Mouse (Mus musculus): ENCODE measurements around the gene Hdhd3. TPM values are rescaled to one million over a fixed set of nuclear protein-coding genes. Genes with fewer than 3 reads are reported as not detected.
A peak's percentile ranks its signal among the peaks of the same experiment; 100 is the strongest.

The Hdhd3 gene
- polyA plus RNA-seq (2015; fragmentation: Nextera tagmentation; extraction: Ambion mirVana): 12.2 and 15.7 TPM in 2 replicates

GRCm38 (mm10) chr4:62503374-62503970, at the start of gene Hdhd3:
TSS of gene Hdhd3 (minus strand) at chr4:62503467.
- Histone ChIP-seq H3K4me2 (replicated peaks) (peak within 1 kb of the TSS; percentile 66), H3K9ac (peak within 1 kb of the TSS; percentile 50), H3K27me3 (no peaks in the 10 kb centered on the region), H3K4me1 (peaks cover 15% of the 10 kb centered on the region), H3K4me3 (replicated peaks) (peak within 1 kb of the TSS; percentile 61), H3K9me3 (replicated peaks) (no peaks in the 10 kb centered on the region), H3K27ac (replicated peaks) (peak within 1 kb of the TSS; percentile 24), H3K36me3 (peaks cover 21% of the 10 kb centered on the region)
- 49% methylated on average over 3 of the region's 3 CpGs for WGBS
- no peak for ATAC-seq (ENCODE audit: insufficient number of reproducible peaks, low FRiP score, low TSS enrichment, low read depth)

- Histone ChIP-seq H3K27me3 (no peaks in the 10 kb centered on the region), H3K4me1 (no peaks in the 10 kb centered on the region), H3K36me3 (no peaks in the 10 kb centered on the region), H3K9ac (no peak overlapping the region), H3K4me3 (replicated peaks) (no peak overlapping the region), H3K4me2 (replicated peaks) (no peak overlapping the region), H3K9me3 (replicated peaks) (no peaks in the 10 kb centered on the region), H3K27ac (replicated peaks) (no peak overlapping the region)
- no peak for ATAC-seq (ENCODE audit: insufficient number of reproducible peaks, low FRiP score, low TSS enrichment, low read depth)
- 79% methylated on average over 7 of the region's 7 CpGs for WGBS
Measured at GRCm38 (mm10) chr4:62551966-62552365, 48.7 kb upstream of the Hdhd3 start.

- no peak for ATAC-seq (ENCODE audit: insufficient number of reproducible peaks, low FRiP score, low TSS enrichment, low read depth)
- H3K4me3 ChIP-seq (replicated peaks): no peak overlapping the region
- H3K4me1 ChIP-seq: no peaks in the 10 kb centered on the region
- H3K27ac ChIP-seq (replicated peaks): no peak overlapping the region
- H3K4me2 ChIP-seq (replicated peaks): no peak overlapping the region
- no peak overlapping the region for H3K9ac ChIP-seq
- no peaks in the 10 kb centered on the region for H3K36me3 ChIP-seq
- no peaks in the 10 kb centered on the region for H3K27me3 ChIP-seq
- no peaks in the 10 kb centered on the region for H3K9me3 ChIP-seq (replicated peaks)
Measured at GRCm38 (mm10) chr4:62544801-62545200, 41.5 kb upstream of the Hdhd3 start.

- Histone ChIP-seq H3K9me3 (replicated peaks) (no peaks in the 10 kb centered on the region), H3K27me3 (no peaks in the 10 kb centered on the region), H3K36me3 (no peaks in the 10 kb centered on the region), H3K4me3 (replicated peaks) (no peak overlapping the region), H3K4me1 (no peaks in the 10 kb centered on the region), H3K27ac (replicated peaks) (no peak overlapping the region), H3K4me2 (replicated peaks) (no peak overlapping the region), H3K9ac (no peak overlapping the region)
- WGBS: 85% methylated on average over 6 of the region's 6 CpGs
- no peak for ATAC-seq (ENCODE audit: insufficient number of reproducible peaks, low FRiP score, low TSS enrichment, low read depth)
Measured at GRCm38 (mm10) chr4:62543782-62544181, 40.5 kb upstream of the Hdhd3 start.

- H3K27me3 ChIP-seq: no peaks in the 10 kb centered on the region
- H3K4me3 ChIP-seq (replicated peaks): no peak overlapping the region
- 68% methylated on average over 3 of the region's 3 CpGs for WGBS
- H3K4me2 ChIP-seq (replicated peaks): no peak overlapping the region
- no peaks in the 10 kb centered on the region for H3K36me3 ChIP-seq
- H3K27ac ChIP-seq (replicated peaks): no peak overlapping the region
- H3K9ac ChIP-seq: no peak overlapping the region
- ATAC-seq (ENCODE audit: insufficient number of reproducible peaks, low FRiP score, low TSS enrichment, low read depth): no peak
- H3K4me1 ChIP-seq: no peaks in the 10 kb centered on the region
- H3K9me3 ChIP-seq (replicated peaks): no peaks in the 10 kb centered on the region
Measured at GRCm38 (mm10) chr4:62541802-62542201, 38.5 kb upstream of the Hdhd3 start.

GRCm38 (mm10) chr4:62533729-62534128, 30.5 kb upstream of the Hdhd3 start:
- Histone ChIP-seq H3K4me1 (peaks cover 5% of the 10 kb centered on the region; the same call in 1 of the 2 replicates), H3K9ac (no peak overlapping the region), H3K27me3 (no peaks in the 10 kb centered on the region), H3K4me3 (replicated peaks) (no peak overlapping the region), H3K9me3 (replicated peaks) (no peaks in the 10 kb centered on the region), H3K27ac (replicated peaks) (no peak overlapping the region), H3K4me2 (replicated peaks) (no peak overlapping the region), H3K36me3 (no peaks in the 10 kb centered on the region)
- WGBS: 45% methylated on average over 6 of the region's 6 CpGs
- ATAC-seq (ENCODE audit: insufficient number of reproducible peaks, low FRiP score, low TSS enrichment, low read depth): 0 out of 2 replicates have a peak, but pooled peaks have one; percentile 39

- H3K4me1 ChIP-seq: peaks cover 19% of the 10 kb centered on the region
- 0 out of 2 replicates have a peak, but pooled peaks cover 10% of the 10 kb centered on the region for H3K36me3 ChIP-seq
- no peak overlapping the region for H3K9ac ChIP-seq
- 82% methylated on average over 4 of the region's 4 CpGs for WGBS
- no peak for ATAC-seq (ENCODE audit: insufficient number of reproducible peaks, low FRiP score, low TSS enrichment, low read depth)
- H3K4me3 ChIP-seq (replicated peaks): no peak overlapping the region
- H3K27ac ChIP-seq (replicated peaks): no peak overlapping the region
- H3K27me3 ChIP-seq: no peaks in the 10 kb centered on the region
- no peak overlapping the region for H3K4me2 ChIP-seq (replicated peaks)
- no peaks in the 10 kb centered on the region for H3K9me3 ChIP-seq (replicated peaks)
Measured at GRCm38 (mm10) chr4:62527655-62528054, 24.4 kb upstream of the Hdhd3 start.

GRCm38 (mm10) chr4:62526256-62526655, 23.0 kb upstream of the Hdhd3 start:
- Histone ChIP-seq H3K9ac (no peak overlapping the region), H3K36me3 (0 out of 2 replicates have a peak, but pooled peaks cover 12% of the 10 kb centered on the region), H3K4me3 (replicated peaks) (no peak overlapping the region), H3K27me3 (no peaks in the 10 kb centered on the region), H3K4me1 (peaks cover 19% of the 10 kb centered on the region), H3K4me2 (replicated peaks) (no peak overlapping the region), H3K27ac (replicated peaks) (no peak overlapping the region), H3K9me3 (replicated peaks) (no peaks in the 10 kb centered on the region)
- 60% methylated on average over 2 of the region's 2 CpGs for WGBS
- ATAC-seq (ENCODE audit: insufficient number of reproducible peaks, low FRiP score, low TSS enrichment, low read depth): no peak

GRCm38 (mm10) chr4:62525489-62525811, 22.2 kb upstream of the Hdhd3 start:
- no peak overlapping the region for H3K9ac ChIP-seq
- ATAC-seq (ENCODE audit: insufficient number of reproducible peaks, low FRiP score, low TSS enrichment, low read depth): no peak

GRCm38 (mm10) chr4:62524651-62525488, 21.6 kb upstream of the Hdhd3 start, which contains the start of the genes Pole3 and 4933430I17Rik:
TSS of gene Pole3 (minus strand) at chr4:62525068.
TSS of gene 4933430I17Rik (plus strand) at chr4:62525369.
- WGBS: under 1% methylated on average over 59 of the region's 59 CpGs
- peak; percentile 98 for ATAC-seq (ENCODE audit: insufficient number of reproducible peaks, low FRiP score, low TSS enrichment, low read depth)
- H3K27me3 ChIP-seq: no peaks in the 10 kb centered on the region

More at GRCm38 (mm10) chr4:62525489-62525811, 22.2 kb upstream of the Hdhd3 start:
- H3K27me3 ChIP-seq: no peaks in the 10 kb centered on the region
- H3K4me2 ChIP-seq (replicated peaks): peak overlapping the region; percentile 82
- H3K36me3 ChIP-seq: 0 out of 2 replicates have a peak, but pooled peaks cover 12% of the 10 kb centered on the region
- H3K4me1 ChIP-seq: peaks cover 17% of the 10 kb centered on the region
- H3K4me3 ChIP-seq (replicated peaks): peak overlapping the region; percentile 90
- WGBS: under 1% methylated on average over 10 of the region's 10 CpGs
- no peaks in the 10 kb centered on the region for H3K9me3 ChIP-seq (replicated peaks)
- H3K27ac ChIP-seq (replicated peaks): peak overlapping the region; percentile 98; the same call in 1 of the 2 replicates

GRCm38 (mm10) chr4:62520892-62521400, 17.7 kb upstream of the Hdhd3 start:
- Histone ChIP-seq H3K9ac (no peak overlapping the region), H3K4me1 (peaks cover 48% of the 10 kb centered on the region), H3K27ac (replicated peaks) (0 out of 2 replicates have a peak overlapping the region, but pooled peaks have one; percentile 89), H3K36me3 (0 out of 2 replicates have a peak, but pooled peaks cover 12% of the 10 kb centered on the region), H3K4me2 (replicated peaks) (no peak overlapping the region), H3K27me3 (no peaks in the 10 kb centered on the region), H3K9me3 (replicated peaks) (no peaks in the 10 kb centered on the region), H3K4me3 (replicated peaks) (no peak overlapping the region)
- no peak for ATAC-seq (ENCODE audit: insufficient number of reproducible peaks, low FRiP score, low TSS enrichment, low read depth)
- 86% methylated on average over 2 of the region's 2 CpGs for WGBS

More at GRCm38 (mm10) chr4:62524651-62525488, 21.6 kb upstream of the Hdhd3 start, which contains the start of the genes Pole3 and 4933430I17Rik:
- H3K27ac ChIP-seq (replicated peaks): peak within 1 kb of the TSS; percentile 98
- peak within 1 kb of the TSS; percentile 78 for H3K9ac ChIP-seq
- peak within 1 kb of the TSS; percentile 82 for H3K4me2 ChIP-seq (replicated peaks)
- H3K4me1 ChIP-seq: peaks cover 19% of the 10 kb centered on the region
- no peaks in the 10 kb centered on the region for H3K9me3 ChIP-seq (replicated peaks)
- H3K36me3 ChIP-seq: 0 out of 2 replicates have a peak, but pooled peaks cover 12% of the 10 kb centered on the region
- H3K4me3 ChIP-seq (replicated peaks): peak within 1 kb of the TSS; percentile 90

Data from embryonic facial prominence, embryonic 15.5 days (tissue).